Mouse (Mus musculus) adrenal gland, postnatal 36 days (tissue): ENCODE data around the gene Mrc2. TPM values are rescaled to one million over a fixed set of nuclear protein-coding genes. Genes with fewer than 3 reads are reported as not detected.
A peak's percentile ranks its signal among the peaks of the same experiment; 100 is the strongest.

Experiments used
- DNase-seq, 2 experiments: peaks; one replicate each; pipeline ENCODE4 v3.0.0; 2021; ENCODE audit warnings: mixed read lengths in 1 of 2
- long read RNA-seq, 2 experiments: library from polyadenylated mRNA; stranded (forward); transcript quantifications; one replicate each; pipeline ENCODE4 v2.0.0; 2021; ENCODE audit warnings: borderline sequencing depth in 2 of 2
- total RNA-seq, 2 experiments: library from RNA; stranded (reverse); gene quantifications; 2 replicates each; pipeline ENCODE4 v1.2.3; 2021

The Mrc2 gene
- total RNA-seq: 10 to 100 TPM; 24.7 to 28.3 TPM
- long read RNA-seq, experiment 1, full-length matches to known transcripts: 1 of 10 reads
- long read RNA-seq, experiment 1, partial matches to known transcripts: 8 of 10 reads
- long read RNA-seq, experiment 1, other reads (novel, unspliced or antisense): 1 of 10 reads
- long read RNA-seq, experiment 2, full-length matches to known transcripts: 1 of 7 reads
- long read RNA-seq, experiment 2, partial matches to known transcripts: 6 of 7 reads
- long read RNA-seq, experiment 2, other reads (novel, unspliced or antisense): 0 of 7 reads

DNA sequence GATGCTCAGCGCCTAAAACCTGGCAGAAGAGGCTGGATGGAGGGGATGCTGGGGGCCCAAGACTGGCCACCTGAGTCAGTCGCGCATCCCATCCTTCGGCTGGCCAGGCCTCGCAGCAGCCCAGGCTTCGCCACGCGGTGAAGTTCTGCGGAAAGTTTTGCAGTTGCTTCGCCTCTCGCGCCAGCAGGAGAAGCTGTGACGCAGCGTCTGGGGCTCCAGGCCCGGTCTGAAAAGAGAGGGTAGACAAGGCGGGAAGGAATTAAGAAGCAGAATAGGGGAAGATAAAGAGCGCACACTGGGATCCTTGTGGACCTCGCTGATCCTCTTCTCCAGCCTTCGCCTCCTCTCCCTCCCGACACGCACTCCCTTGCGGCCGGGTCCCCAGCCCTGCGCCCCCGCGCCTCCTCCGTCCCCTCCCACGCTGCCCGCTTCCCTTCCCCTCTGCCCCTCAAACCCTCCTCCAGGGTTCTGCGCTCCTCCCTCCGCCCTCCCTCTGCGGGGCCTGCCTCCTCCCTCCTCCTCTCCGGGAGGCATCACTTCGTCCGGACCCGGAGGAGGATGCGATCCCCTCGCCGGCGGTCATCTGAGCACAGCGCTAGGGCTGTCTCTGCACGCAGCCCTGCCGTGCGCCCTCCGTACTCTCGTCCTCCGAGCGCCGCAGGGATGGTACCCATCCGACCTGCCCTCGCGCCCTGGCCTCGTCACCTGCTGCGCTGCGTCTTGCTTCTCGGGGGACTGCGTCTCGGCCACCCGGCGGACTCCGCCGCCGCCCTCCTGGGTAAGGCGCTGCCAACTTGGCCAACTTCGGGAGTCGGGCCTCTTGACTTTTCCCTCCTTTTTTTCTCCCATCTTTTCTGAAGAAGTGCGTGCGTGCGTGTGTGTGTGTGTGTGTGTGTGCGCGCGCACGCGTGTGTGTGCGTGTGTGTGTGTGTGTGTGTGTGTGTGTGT lies at the start of gene Mrc2:
Gene Mrc2, plus strand, starts transcription at position 520 of the 948 bp plus-strand sequence.
- peak; percentile 51 to 65 for DNase-seq

- no peak for DNase-seq
Observed at GRCm38 (mm10) chr11:105246369-105246768, 46.1 kb upstream of the Mrc2 start.

- no peak for DNase-seq
Observed at GRCm38 (mm10) chr11:105246785-105247184, 45.7 kb upstream of the Mrc2 start.

DNA sequence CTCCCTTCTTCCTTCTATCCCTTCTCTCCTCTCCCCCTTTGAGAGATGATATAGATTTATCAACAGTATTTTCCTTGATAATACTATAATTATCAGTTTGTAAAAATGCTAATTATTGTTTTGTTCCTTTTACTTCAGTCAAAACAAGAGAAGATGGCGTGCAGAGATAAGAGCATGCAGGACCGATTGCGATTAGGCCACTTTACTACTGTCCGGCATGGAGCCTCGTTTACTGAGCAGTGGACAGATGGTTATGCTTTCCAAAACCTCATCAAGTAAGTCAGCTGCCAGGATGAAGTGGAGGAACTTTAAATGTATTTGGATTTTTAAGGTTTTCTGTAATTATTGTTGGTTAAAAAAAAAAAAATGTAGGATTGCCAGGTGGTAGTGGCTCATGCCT lies 45.1 kb upstream of the Mrc2 start:
- DNase-seq: no peak

- no peak for DNase-seq
Observed at GRCm38 (mm10) chr11:105259733-105260132, 32.7 kb upstream of the Mrc2 start.

GRCm38 (mm10) chr11:105261116-105261515 lies 31.3 kb upstream of the Mrc2 start:
- DNase-seq: no peak

DNA sequence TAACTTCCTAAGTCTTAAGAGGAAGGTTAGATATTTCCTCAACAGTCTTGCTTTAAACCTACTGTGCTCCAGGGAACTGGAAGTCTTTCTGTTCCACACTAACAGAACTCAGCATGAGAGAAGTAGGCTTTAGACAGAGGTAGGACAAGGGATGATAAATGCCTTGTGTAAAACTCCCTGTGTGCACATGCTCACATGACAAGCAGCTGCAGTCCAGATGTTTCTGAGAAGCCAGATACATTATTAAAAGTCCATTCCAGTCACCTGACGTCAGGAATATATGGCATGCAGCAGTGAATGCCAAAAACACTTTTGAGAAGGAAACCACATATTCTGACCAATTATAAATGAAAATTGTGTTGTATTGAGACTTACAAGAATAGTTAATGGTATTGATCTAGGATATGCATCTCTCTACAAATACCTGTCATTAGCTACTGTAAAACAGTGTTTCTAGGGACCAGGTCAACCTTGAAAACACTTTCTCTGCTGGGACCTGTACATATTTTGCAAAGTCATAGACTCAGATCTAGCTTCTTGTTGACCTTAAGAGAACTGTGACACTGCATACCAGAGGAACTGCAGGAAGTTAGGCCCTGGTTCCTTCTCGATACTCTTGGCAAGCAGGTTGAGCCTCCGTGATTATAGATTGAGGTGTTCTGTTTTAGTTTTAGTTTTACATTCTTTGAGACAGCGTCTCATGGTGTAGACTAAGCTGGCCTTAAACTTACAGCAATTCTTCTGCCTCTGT lies 30.7 kb upstream of the Mrc2 start:
- DNase-seq: no peak

DNA sequence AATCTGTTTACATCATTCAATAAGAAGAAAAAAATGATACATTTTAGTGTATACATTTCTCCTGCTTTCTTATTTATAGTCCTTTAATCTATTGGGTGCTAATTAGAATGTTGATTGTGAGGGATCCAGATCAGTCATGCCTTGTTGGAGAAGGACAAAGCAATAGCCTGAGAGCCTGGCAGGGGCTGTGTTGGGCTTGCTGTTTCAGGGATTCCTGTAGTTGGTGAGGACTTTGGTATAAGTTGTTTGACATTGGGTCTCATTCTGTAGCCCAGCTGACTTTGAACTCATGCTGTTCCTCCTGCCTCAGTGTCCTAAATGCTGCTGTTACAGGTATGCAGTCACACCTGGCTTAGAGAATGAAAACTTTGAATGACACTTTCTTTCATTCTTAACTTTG lies 27.9 kb upstream of the Mrc2 start:
- no peak for DNase-seq

DNA sequence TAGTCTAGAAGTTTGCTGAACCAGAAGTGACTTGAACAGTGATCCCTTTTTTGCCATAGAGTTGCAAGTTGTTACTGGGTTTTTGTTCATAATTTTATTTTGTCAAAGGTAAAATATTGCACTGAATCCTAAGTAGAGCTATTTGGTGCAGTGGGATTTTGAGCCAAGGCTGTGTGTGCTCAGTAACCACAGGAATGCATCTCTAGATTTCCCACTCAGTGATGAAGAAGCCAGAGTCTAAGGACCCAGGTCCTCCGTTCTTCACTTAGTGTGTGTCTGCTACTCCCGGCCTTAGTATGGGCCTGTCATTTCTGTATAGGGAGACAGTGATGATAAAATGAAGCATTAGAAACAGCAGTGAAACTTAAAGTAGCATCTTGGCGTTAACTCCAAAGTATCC lies 27.5 kb upstream of the Mrc2 start:
- no peak for DNase-seq

DNA sequence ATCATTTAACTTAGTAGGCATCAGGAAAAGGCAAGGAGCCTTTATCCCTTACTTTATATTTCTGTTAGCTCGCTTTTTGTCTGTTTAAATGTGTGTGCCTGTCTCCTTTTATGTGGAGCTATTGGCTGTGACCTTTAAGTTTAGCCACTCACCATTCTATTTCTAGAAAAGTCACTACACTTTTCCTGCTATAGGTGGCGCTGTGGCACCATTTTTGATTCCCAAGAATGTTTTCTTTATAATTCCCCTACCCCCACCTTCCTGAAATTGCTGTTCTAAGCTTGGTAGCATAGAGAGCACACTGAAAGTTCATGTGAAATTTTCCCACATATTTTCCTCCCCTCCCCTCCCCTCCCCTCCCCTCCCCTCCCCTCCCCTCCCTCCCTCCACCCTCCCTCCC lies 22.3 kb upstream of the Mrc2 start:
- peak; percentile 20 to 60 for DNase-seq

DNA sequence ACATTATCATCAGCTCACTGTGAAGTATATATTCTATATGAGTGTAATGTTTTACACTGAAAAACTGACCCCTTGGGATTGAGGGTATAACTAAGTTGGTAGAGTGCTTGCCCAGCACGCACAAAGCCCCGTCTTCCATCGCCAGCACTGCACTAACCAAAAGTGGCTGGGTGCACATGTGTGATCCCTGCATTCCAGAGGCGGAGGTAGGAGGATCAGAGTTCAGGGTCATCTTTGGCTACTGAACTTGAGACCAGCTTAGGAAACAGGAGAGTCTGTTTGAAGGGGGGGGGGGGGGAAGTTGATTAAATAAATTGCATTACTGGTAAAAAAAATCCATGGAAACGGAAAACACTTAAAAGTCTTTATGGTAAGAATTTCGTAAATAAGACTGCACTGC lies 12.0 kb upstream of the Mrc2 start:
- no peak for DNase-seq

GRCm38 (mm10) chr11:105281291-105281690 lies 11.2 kb upstream of the Mrc2 start:
- no peak for DNase-seq

GRCm38 (mm10) chr11:105281763-105282459 lies 10.5 kb upstream of the Mrc2 start:
- no peak for DNase-seq

DNA sequence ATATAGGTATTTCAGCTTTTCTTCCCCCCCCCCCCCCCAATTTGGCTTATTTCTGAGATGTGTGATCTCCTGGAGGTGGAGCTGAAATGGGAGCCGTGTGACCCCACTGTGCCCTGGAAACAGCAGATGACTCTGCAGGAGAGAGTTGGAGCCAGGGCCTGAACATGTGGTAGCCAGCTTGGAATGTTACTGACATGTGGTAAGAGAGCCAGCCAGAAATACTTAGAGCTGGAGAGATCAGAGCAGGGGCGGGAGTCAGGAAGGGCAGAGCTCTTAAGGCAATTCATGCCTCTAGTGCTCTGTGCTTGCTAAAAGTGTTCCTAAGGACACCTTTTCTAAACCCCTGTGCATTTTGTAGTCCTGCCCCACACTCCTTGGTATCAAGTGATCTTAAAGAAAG lies 10.0 kb upstream of the Mrc2 start:
- peak in 1 of 2 experiments; percentile 8 for DNase-seq

DNA sequence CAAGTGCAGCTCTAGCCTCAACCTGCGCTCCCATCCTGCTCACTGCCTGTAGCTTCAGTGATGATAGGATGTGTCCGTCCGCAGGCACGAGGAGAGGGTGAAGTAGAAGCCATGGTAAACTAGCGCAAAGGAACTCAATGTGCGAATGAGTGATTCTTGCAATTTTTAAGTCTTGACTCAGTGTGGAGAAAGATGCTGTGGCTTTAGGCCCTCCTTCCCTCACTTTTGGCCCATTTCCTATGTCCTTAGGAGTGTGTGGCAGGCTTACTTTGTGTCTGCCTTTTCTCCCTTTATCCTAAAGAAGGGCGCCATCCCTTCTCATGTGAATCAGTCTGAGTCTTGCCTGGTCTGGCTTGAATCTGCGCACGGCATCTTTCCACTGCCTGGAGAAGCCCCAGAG lies 9.4 kb upstream of the Mrc2 start:
- no peak for DNase-seq

GRCm38 (mm10) chr11:105285720-105286119 lies 6.7 kb upstream of the Mrc2 start:
- no peak for DNase-seq

- no peak for DNase-seq
Observed at GRCm38 (mm10) chr11:105289403-105289802, 3.0 kb upstream of the Mrc2 start.

DNA sequence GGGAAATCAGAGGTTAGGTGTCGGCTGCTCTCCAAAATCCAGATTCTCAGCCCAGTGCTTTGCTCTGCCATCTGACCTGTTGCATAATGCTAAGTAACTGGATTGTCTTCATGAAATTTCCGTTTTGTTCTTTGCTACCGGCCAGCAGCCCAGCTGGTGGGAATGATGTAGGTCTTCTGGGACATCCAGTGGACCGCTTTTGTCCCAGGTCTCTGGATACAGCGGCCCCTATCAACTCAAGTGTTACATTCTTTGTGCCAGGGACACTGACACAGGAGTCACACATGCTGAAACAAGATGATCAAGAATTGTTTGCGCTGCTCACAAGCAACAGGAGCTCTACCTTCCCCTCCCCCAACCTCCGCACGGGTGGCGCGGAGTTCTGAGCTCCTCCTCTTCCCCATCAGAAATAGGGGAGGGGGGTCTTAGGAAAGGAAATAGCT lies 741 bp upstream of the Mrc2 start:
- no peak for DNase-seq

- peak in 1 of 2 experiments; percentile 42 for DNase-seq
Observed at GRCm38 (mm10) chr11:105293101-105293581, 698 bp downstream of the Mrc2 start.

- DNase-seq: no peak
Observed at GRCm38 (mm10) chr11:105293901-105294494, 1.6 kb downstream of the Mrc2 start.

DNA sequence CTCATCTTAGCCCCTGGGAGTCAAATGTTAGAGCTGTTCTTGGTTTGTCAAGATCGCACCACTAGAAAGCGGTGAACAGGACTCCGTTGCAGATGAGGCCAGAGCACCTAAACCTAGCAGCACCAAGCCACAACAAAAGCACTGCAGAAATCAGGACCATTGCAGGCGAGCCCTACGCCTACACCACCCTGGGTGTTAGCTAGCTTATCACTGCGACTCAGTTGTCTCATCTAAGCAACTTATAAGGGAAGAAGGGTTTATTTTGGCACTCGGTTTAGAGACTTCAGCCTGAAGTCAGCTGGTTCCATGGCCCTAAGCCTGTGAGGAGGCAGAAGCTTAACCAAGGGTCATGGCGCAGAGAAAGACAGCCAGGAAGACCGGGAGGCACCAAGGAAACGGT lies 3.6 kb downstream of the Mrc2 start:
- no peak for DNase-seq
